Mouse (Mus musculus): ENCODE measurements around the gene Olfr648. TPM values are rescaled to one million over a fixed set of nuclear protein-coding genes. Genes with fewer than 3 reads are reported as not detected.

Olfr648 gene
- polyA plus RNA-seq, 1 experiment from 2014 or later, result 0.49 TPM

GRCm38 (mm10) chr7:104179074-104179473, 4.1 kb downstream of the Olfr648 start:
- H3K4me1 ChIP-seq (replicated peaks; ENCODE audit: control insufficient read depth, insufficient read depth, low read length), result no peaks in the 10 kb centered on the region
- H3K4me3 ChIP-seq (ENCODE audit: low read depth, low read length), result no peak overlapping the region
- H3K27me3 ChIP-seq (ENCODE audit: control insufficient read depth, insufficient read depth, low read length), result no peaks in the 10 kb centered on the region
- no peaks in the 10 kb centered on the region for H3K36me3 ChIP-seq (ENCODE audit: control insufficient read depth, insufficient read depth, low read length)
- H3K9ac ChIP-seq (ENCODE audit: low read depth, low read length), result no peak overlapping the region
- H3K27ac ChIP-seq (ENCODE audit: low read depth, low read length), result no peak overlapping the region
- no peaks in the 10 kb centered on the region for H3K9me3 ChIP-seq (ENCODE audit: control insufficient read depth, low read length)
- 74% methylated on average over 1 of the region's 1 CpGs for WGBS
- DNase-seq (ENCODE audit: low spot score), result no peak
- no peak for ATAC-seq (ENCODE audit: low FRiP score)
- no peak overlapping the region for H3K4me2 ChIP-seq (replicated peaks; ENCODE audit: low read depth, low read length)

GRCm38 (mm10) chr7:104178422-104179054, 4.7 kb downstream of the Olfr648 start:
- DNase-seq (ENCODE audit: low spot score) (no peak), ATAC-seq (ENCODE audit: low FRiP score) (no peak)
- 77% methylated on average over 5 of the region's 5 CpGs for WGBS
- H3K9ac ChIP-seq (ENCODE audit: low read depth, low read length), result no peak overlapping the region
- no peak overlapping the region for H3K4me2 ChIP-seq (replicated peaks; ENCODE audit: low read depth, low read length)
- H3K9me3 ChIP-seq (ENCODE audit: control insufficient read depth, low read length), result no peaks in the 10 kb centered on the region
- H3K36me3 ChIP-seq (ENCODE audit: control insufficient read depth, insufficient read depth, low read length), result no peaks in the 10 kb centered on the region
- no peaks in the 10 kb centered on the region for H3K27me3 ChIP-seq (ENCODE audit: control insufficient read depth, insufficient read depth, low read length)
- no peak overlapping the region for H3K27ac ChIP-seq (ENCODE audit: low read depth, low read length)
- H3K4me1 ChIP-seq (replicated peaks; ENCODE audit: control insufficient read depth, insufficient read depth, low read length), result no peaks in the 10 kb centered on the region
- no peak overlapping the region for H3K4me3 ChIP-seq (ENCODE audit: low read depth, low read length)

- Histone ChIP-seq H3K27me3 (ENCODE audit: control insufficient read depth, insufficient read depth, low read length) (no peaks in the 10 kb centered on the region), H3K27ac (ENCODE audit: low read depth, low read length) (no peak overlapping the region), H3K9ac (ENCODE audit: low read depth, low read length) (no peak overlapping the region), H3K4me1 (replicated peaks; ENCODE audit: control insufficient read depth, insufficient read depth, low read length) (no peaks in the 10 kb centered on the region), H3K9me3 (ENCODE audit: control insufficient read depth, low read length) (no peaks in the 10 kb centered on the region), H3K4me2 (replicated peaks; ENCODE audit: low read depth, low read length) (no peak overlapping the region), H3K4me3 (ENCODE audit: low read depth, low read length) (no peak overlapping the region), H3K36me3 (ENCODE audit: control insufficient read depth, insufficient read depth, low read length) (no peaks in the 10 kb centered on the region)
- DNase-seq (ENCODE audit: low spot score) (no peak), ATAC-seq (ENCODE audit: low FRiP score) (peak; percentile 63; the same call in 1 of the 2 replicates)
- WGBS, result 20% methylated on average over 1 of the region's 1 CpGs
These were observed 8.1 kb downstream of the Olfr648 start for GRCm38 (mm10) chr7:104175085-104175484.

GRCm38 (mm10) chr7:104169634-104170204, 13.5 kb downstream of the Olfr648 start:
- ATAC-seq (ENCODE audit: low FRiP score), result no peak
- 87% methylated on average over 6 of the region's 6 CpGs for WGBS
- no peaks in the 10 kb centered on the region for H3K36me3 ChIP-seq (ENCODE audit: control insufficient read depth, insufficient read depth, low read length)
- H3K27me3 ChIP-seq (ENCODE audit: control insufficient read depth, insufficient read depth, low read length), result no peaks in the 10 kb centered on the region
- H3K27ac ChIP-seq (ENCODE audit: low read depth, low read length), result no peak overlapping the region
- no peak for DNase-seq (ENCODE audit: low spot score)
- H3K4me1 ChIP-seq (replicated peaks; ENCODE audit: control insufficient read depth, insufficient read depth, low read length), result no peaks in the 10 kb centered on the region
- H3K4me3 ChIP-seq (ENCODE audit: low read depth, low read length), result no peak overlapping the region
- H3K4me2 ChIP-seq (replicated peaks; ENCODE audit: low read depth, low read length), result no peak overlapping the region
- H3K9ac ChIP-seq (ENCODE audit: low read depth, low read length), result no peak overlapping the region
- no peaks in the 10 kb centered on the region for H3K9me3 ChIP-seq (ENCODE audit: control insufficient read depth, low read length)

- Histone ChIP-seq H3K4me1 (replicated peaks; ENCODE audit: control insufficient read depth, insufficient read depth, low read length) (no peaks in the 10 kb centered on the region), H3K27ac (ENCODE audit: low read depth, low read length) (no peak overlapping the region), H3K4me3 (ENCODE audit: low read depth, low read length) (no peak overlapping the region), H3K36me3 (ENCODE audit: control insufficient read depth, insufficient read depth, low read length) (no peaks in the 10 kb centered on the region), H3K9me3 (ENCODE audit: control insufficient read depth, low read length) (no peaks in the 10 kb centered on the region), H3K27me3 (ENCODE audit: control insufficient read depth, insufficient read depth, low read length) (no peaks in the 10 kb centered on the region), H3K4me2 (replicated peaks; ENCODE audit: low read depth, low read length) (no peak overlapping the region), H3K9ac (ENCODE audit: low read depth, low read length) (no peak overlapping the region)
- ATAC-seq (ENCODE audit: low FRiP score) (no peak), DNase-seq (ENCODE audit: low spot score) (no peak)
- 87% methylated on average over 6 of the region's 6 CpGs for WGBS
These were observed 16.1 kb downstream of the Olfr648 start for GRCm38 (mm10) chr7:104167105-104167504.

GRCm38 (mm10) chr7:104150456-104150855, 32.7 kb downstream of the Olfr648 start, which contains the start of gene Ubqlnl:
Gene Ubqlnl, minus strand, starts transcription at chr7:104150556.
- Histone ChIP-seq H3K9ac (ENCODE audit: low read depth, low read length) (no peak within 1 kb of the TSS), H3K9me3 (ENCODE audit: control insufficient read depth, low read length) (no peaks in the 10 kb centered on the region), H3K4me2 (replicated peaks; ENCODE audit: low read depth, low read length) (no peak within 1 kb of the TSS), H3K27me3 (ENCODE audit: control insufficient read depth, insufficient read depth, low read length) (no peaks in the 10 kb centered on the region), H3K4me3 (ENCODE audit: low read depth, low read length) (no peak within 1 kb of the TSS), H3K27ac (ENCODE audit: low read depth, low read length) (no peak within 1 kb of the TSS), H3K36me3 (ENCODE audit: control insufficient read depth, insufficient read depth, low read length) (no peaks in the 10 kb centered on the region), H3K4me1 (replicated peaks; ENCODE audit: control insufficient read depth, insufficient read depth, low read length) (no peaks in the 10 kb centered on the region)
- 96% methylated on average over 2 of the region's 2 CpGs for WGBS
- no peak for DNase-seq (ENCODE audit: low spot score)
- ATAC-seq (ENCODE audit: low FRiP score), result no peak

GRCm38 (mm10) chr7:104143179-104143578, 40.0 kb downstream of the Olfr648 start, which contains the start of gene Ubqln3:
Gene Ubqln3, minus strand, starts transcription at chr7:104143279.
- Histone ChIP-seq H3K4me3 (ENCODE audit: low read depth, low read length) (no peak within 1 kb of the TSS), H3K4me2 (replicated peaks; ENCODE audit: low read depth, low read length) (no peak within 1 kb of the TSS), H3K9ac (ENCODE audit: low read depth, low read length) (no peak within 1 kb of the TSS), H3K27ac (ENCODE audit: low read depth, low read length) (no peak within 1 kb of the TSS), H3K4me1 (replicated peaks; ENCODE audit: control insufficient read depth, insufficient read depth, low read length) (no peaks in the 10 kb centered on the region), H3K36me3 (ENCODE audit: control insufficient read depth, insufficient read depth, low read length) (no peaks in the 10 kb centered on the region), H3K27me3 (ENCODE audit: control insufficient read depth, insufficient read depth, low read length) (no peaks in the 10 kb centered on the region), H3K9me3 (ENCODE audit: control insufficient read depth, low read length) (no peaks in the 10 kb centered on the region)
- DNase-seq (ENCODE audit: low spot score), result no peak
- no peak for ATAC-seq (ENCODE audit: low FRiP score)
- WGBS, result 80% methylated on average over 3 of the region's 3 CpGs

- 87% methylated on average over 5 of the region's 5 CpGs for WGBS
- DNase-seq (ENCODE audit: low spot score), result no peak
These were observed 45.9 kb downstream of the Olfr648 start, which contains the start of gene Olfr643 for GRCm38 (mm10) chr7:104137305-104137704. Gene Olfr643, minus strand, starts transcription at chr7:104137405.

GRCm38 (mm10) chr7:104129726-104130125, 53.5 kb downstream of the Olfr648 start, which contains the start of gene Ubqln5:
Gene Ubqln5, minus strand, starts transcription at chr7:104129826.
- no peak for ATAC-seq (ENCODE audit: low FRiP score)
- no peak within 1 kb of the TSS for H3K4me2 ChIP-seq (replicated peaks; ENCODE audit: low read depth, low read length)

More at GRCm38 (mm10) chr7:104137305-104137704, 45.9 kb downstream of the Olfr648 start, which contains the start of gene Olfr643:
- no peak within 1 kb of the TSS for H3K4me2 ChIP-seq (replicated peaks; ENCODE audit: low read depth, low read length)
- no peak within 1 kb of the TSS for H3K27ac ChIP-seq (ENCODE audit: low read depth, low read length)
- no peaks in the 10 kb centered on the region for H3K36me3 ChIP-seq (ENCODE audit: control insufficient read depth, insufficient read depth, low read length)
- H3K4me1 ChIP-seq (replicated peaks; ENCODE audit: control insufficient read depth, insufficient read depth, low read length), result no peaks in the 10 kb centered on the region
- no peak for ATAC-seq (ENCODE audit: low FRiP score)
- H3K9me3 ChIP-seq (ENCODE audit: control insufficient read depth, low read length), result no peaks in the 10 kb centered on the region
- no peak within 1 kb of the TSS for H3K4me3 ChIP-seq (ENCODE audit: low read depth, low read length)
- H3K27me3 ChIP-seq (ENCODE audit: control insufficient read depth, insufficient read depth, low read length), result no peaks in the 10 kb centered on the region
- no peak within 1 kb of the TSS for H3K9ac ChIP-seq (ENCODE audit: low read depth, low read length)

More at GRCm38 (mm10) chr7:104129726-104130125, 53.5 kb downstream of the Olfr648 start, which contains the start of gene Ubqln5:
- WGBS, result 90% methylated on average over 5 of the region's 5 CpGs
- H3K27me3 ChIP-seq (ENCODE audit: control insufficient read depth, insufficient read depth, low read length), result no peaks in the 10 kb centered on the region
- H3K9ac ChIP-seq (ENCODE audit: low read depth, low read length), result no peak within 1 kb of the TSS
- no peak within 1 kb of the TSS for H3K4me3 ChIP-seq (ENCODE audit: low read depth, low read length)
- no peaks in the 10 kb centered on the region for H3K9me3 ChIP-seq (ENCODE audit: control insufficient read depth, low read length)
- H3K27ac ChIP-seq (ENCODE audit: low read depth, low read length), result no peak within 1 kb of the TSS
- H3K36me3 ChIP-seq (ENCODE audit: control insufficient read depth, insufficient read depth, low read length), result no peaks in the 10 kb centered on the region
- DNase-seq (ENCODE audit: low spot score), result no peak
- no peaks in the 10 kb centered on the region for H3K4me1 ChIP-seq (replicated peaks; ENCODE audit: control insufficient read depth, insufficient read depth, low read length)
